Comparison of ENCODE assay signal across 12 mouse cellular contexts in the genomic region with DNA sequence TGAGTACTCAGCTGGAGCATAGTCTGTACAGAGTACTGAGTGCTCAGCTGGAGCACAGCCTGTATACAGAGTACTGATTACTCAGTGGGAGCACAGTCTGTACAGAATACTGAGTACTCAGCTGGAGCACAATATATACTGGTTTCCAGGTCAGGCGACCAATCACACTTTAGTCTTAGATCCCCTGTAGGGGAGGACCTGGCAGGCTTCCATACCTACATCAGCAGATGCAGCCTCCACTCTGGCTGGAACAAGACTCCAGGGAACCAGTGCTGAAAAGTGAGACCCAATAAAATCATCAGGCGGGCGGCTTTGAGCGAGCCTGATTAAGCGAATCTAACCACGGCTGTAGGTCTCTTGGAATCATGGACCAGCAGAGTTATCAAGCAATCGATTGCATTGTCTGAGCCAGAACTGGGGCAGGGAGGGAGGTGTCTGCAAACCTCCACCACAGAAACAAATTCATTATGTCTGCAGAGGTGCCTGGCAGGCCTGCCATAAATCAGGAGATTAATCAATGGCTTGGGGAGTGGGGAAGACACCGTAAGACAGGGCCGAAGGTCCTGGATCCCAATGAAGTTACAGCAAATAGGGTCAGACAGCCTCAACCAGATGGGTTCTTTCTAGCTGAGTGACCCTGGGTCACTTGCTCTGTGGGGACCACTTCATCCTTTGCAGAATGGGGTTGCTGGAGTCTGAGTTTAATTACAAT. TPM values are rescaled to one million over a fixed set of nuclear protein-coding genes. Genes with fewer than 3 reads are reported as not detected.
A peak's percentile ranks its signal among the peaks of the same experiment; 100 is the strongest.
DNase-seq lines count a peak whose midpoint lies in the region; ATAC-seq and TF ChIP-seq lines count a peak whose summit lies in the region.
"Had no signal": no experiment of that assay in that cellular context is flagged by ENCODE, and none has a peak within 500 bp of the region (broad histone marks: within the 10 kb centered on the region; RNA-seq: fewer than 3 reads in every experiment).

No protein-coding gene starts in this region.

- H3K4me3 ChIP-seq in embryonic facial prominence, embryonic 11.5 days (ENCODE audit: low read depth, low read length), result no peak overlapping the region
- no peak overlapping the region for H3K4me3 ChIP-seq in embryonic facial prominence, embryonic 10.5 days
- H3K4me3 ChIP-seq in hindbrain, embryonic 15.5 days, result no peak overlapping the region
- no peak overlapping the region for H3K4me3 ChIP-seq in midbrain, embryonic 16.5 days (ENCODE audit: low read depth, low read length)
- H3K4me3 ChIP-seq in heart, embryonic 11.5 days (ENCODE audit: low read depth, low read length), result no peak overlapping the region
- H3K4me3 ChIP-seq: gastrocnemius, adult 2 months; myocyte had no signal

- peak; percentile 51; the same call in 1 of the 2 replicates for ATAC-seq in embryonic facial prominence, embryonic 11.5 days (replicated peaks; ENCODE audit: insufficient number of reproducible peaks, low FRiP score, low TSS enrichment, low read depth)
- ATAC-seq in hindbrain, embryonic 15.5 days (ENCODE audit: low FRiP score, low read depth), result peak; percentile 65
- peak; percentile 38; the same call in 1 of the 2 replicates for ATAC-seq in midbrain, embryonic 16.5 days
- no peak for ATAC-seq in heart, embryonic 11.5 days (replicated peaks; ENCODE audit: insufficient number of reproducible peaks, low FRiP score, low TSS enrichment)

- 63% methylated on average over 9 of the region's 9 CpGs for WGBS in embryonic facial prominence, embryonic 11.5 days
- 65% methylated on average over 9 of the region's 9 CpGs for WGBS in embryonic facial prominence, embryonic 10.5 days
- WGBS in hindbrain, embryonic 15.5 days, result 18% methylated on average over 9 of the region's 9 CpGs
- WGBS in midbrain, embryonic 16.5 days, result 42% methylated on average over 9 of the region's 9 CpGs
- WGBS in heart, embryonic 11.5 days (ENCODE audit: insufficient replicate concordance), result 78% methylated on average over 9 of the region's 9 CpGs

- no peaks in the 10 kb centered on the region for H3K27me3 ChIP-seq in embryonic facial prominence, embryonic 11.5 days (ENCODE audit: control insufficient read depth, insufficient read depth, low read length)
- no peaks in the 10 kb centered on the region for H3K27me3 ChIP-seq in embryonic facial prominence, embryonic 10.5 days (replicated peaks; ENCODE audit: low read depth, poor library complexity, severe bottlenecking)
- H3K27me3 ChIP-seq in hindbrain, embryonic 15.5 days, result no peaks in the 10 kb centered on the region
- H3K27me3 ChIP-seq in midbrain, embryonic 16.5 days (ENCODE audit: control insufficient read depth, insufficient read depth, low read depth, low read length), result no peaks in the 10 kb centered on the region
- H3K27me3 ChIP-seq in heart, embryonic 11.5 days (ENCODE audit: control insufficient read depth, insufficient read depth, low read length), result no peaks in the 10 kb centered on the region

- no peak for DNase-seq in embryonic facial prominence, embryonic 11.5 days (ENCODE audit: low spot score)
- DNase-seq in embryonic facial prominence, embryonic 10.5 days (ENCODE audit: low spot score), result no peak
- DNase-seq in brain, embryonic 14.5 days (ENCODE audit: low read depth), result peak; percentile 78
- no peak for DNase-seq in adrenal gland, postnatal 4 days (ENCODE audit: low spot score in 2 of 2)
- DNase-seq in right cerebral cortex, postnatal 4 days, result no peak
- DNase-seq: adrenal gland, postnatal 10 days; gastrocnemius, adult 2 months; heart, postnatal 10 days had no signal

- no peak overlapping the region for H3K4me2 ChIP-seq in embryonic facial prominence, embryonic 11.5 days (ENCODE audit: low read depth, low read length)
- H3K4me2 ChIP-seq in hindbrain, embryonic 15.5 days, result no peak overlapping the region
- H3K4me2 ChIP-seq in midbrain, embryonic 16.5 days (ENCODE audit: low read length), result no peak overlapping the region
- H3K4me2 ChIP-seq in heart, embryonic 11.5 days, result no peak overlapping the region

- no peak overlapping the region for H3K9ac ChIP-seq in embryonic facial prominence, embryonic 11.5 days (replicated peaks; ENCODE audit: low read length)
- H3K9ac ChIP-seq in hindbrain, embryonic 15.5 days, result no peak overlapping the region
- no peak overlapping the region for H3K9ac ChIP-seq in midbrain, embryonic 16.5 days (ENCODE audit: low read depth, low read length)
- no peak overlapping the region for H3K9ac ChIP-seq in heart, embryonic 11.5 days (ENCODE audit: low read depth, low read length)

- no peak for TF ChIP-seq POLR2A in brain, embryonic 14.5 days (IDR thresholded peaks at IDR 0.05; ENCODE audit: borderline replicate concordance, extremely low read depth, insufficient read depth, insufficient read length, poor library complexity, severe bottlenecking)

- H3K36me3 ChIP-seq in embryonic facial prominence, embryonic 11.5 days (replicated peaks; ENCODE audit: control insufficient read depth, insufficient read depth, low read depth, low read length), result no peaks in the 10 kb centered on the region
- H3K36me3 ChIP-seq in embryonic facial prominence, embryonic 10.5 days (replicated peaks), result no peaks in the 10 kb centered on the region
- no peaks in the 10 kb centered on the region for H3K36me3 ChIP-seq in hindbrain, embryonic 15.5 days
- no peaks in the 10 kb centered on the region for H3K36me3 ChIP-seq in midbrain, embryonic 16.5 days (ENCODE audit: control insufficient read depth, insufficient read depth, low read length)
- H3K36me3 ChIP-seq in heart, embryonic 11.5 days (ENCODE audit: control insufficient read depth, insufficient read depth, low read length), result no peaks in the 10 kb centered on the region

- H3K9me3 ChIP-seq in embryonic facial prominence, embryonic 11.5 days (replicated peaks; ENCODE audit: control insufficient read depth, low read length), result no peaks in the 10 kb centered on the region
- H3K9me3 ChIP-seq in embryonic facial prominence, embryonic 10.5 days, result 0 out of 2 replicates have a peak, but pooled peaks cover 5% of the 10 kb centered on the region
- no peaks in the 10 kb centered on the region for H3K9me3 ChIP-seq in hindbrain, embryonic 15.5 days
- H3K9me3 ChIP-seq in midbrain, embryonic 16.5 days (replicated peaks; ENCODE audit: control insufficient read depth, low read length, poor library complexity, severe bottlenecking), result no peaks in the 10 kb centered on the region; the same call in 1 of the 2 replicates
- H3K9me3 ChIP-seq in heart, embryonic 11.5 days (replicated peaks; ENCODE audit: control insufficient read depth, low read length), result no peaks in the 10 kb centered on the region

- H3K4me1 ChIP-seq in embryonic facial prominence, embryonic 11.5 days (ENCODE audit: control insufficient read depth, insufficient read depth, low read length), result no peaks in the 10 kb centered on the region
- peaks cover 26% of the 10 kb centered on the region for H3K4me1 ChIP-seq in embryonic facial prominence, embryonic 10.5 days
- peaks cover 20% of the 10 kb centered on the region for H3K4me1 ChIP-seq in hindbrain, embryonic 15.5 days (replicated peaks)
- peaks cover 16% of the 10 kb centered on the region for H3K4me1 ChIP-seq in midbrain, embryonic 16.5 days (ENCODE audit: control insufficient read depth, insufficient read depth, low read length)
- no peaks in the 10 kb centered on the region for H3K4me1 ChIP-seq in heart, embryonic 11.5 days (ENCODE audit: control insufficient read depth, insufficient read depth, low read length)

- no peak overlapping the region for H3K27ac ChIP-seq in embryonic facial prominence, embryonic 11.5 days (replicated peaks; ENCODE audit: low read depth, low read length)
- H3K27ac ChIP-seq in embryonic facial prominence, embryonic 10.5 days (replicated peaks), result no peak overlapping the region; the same call in 1 of the 2 replicates
- H3K27ac ChIP-seq in hindbrain, embryonic 15.5 days (replicated peaks), result peak overlapping the region; percentile 47
- no peak overlapping the region for H3K27ac ChIP-seq in midbrain, embryonic 16.5 days (ENCODE audit: low read length)
- H3K27ac ChIP-seq in heart, embryonic 11.5 days (ENCODE audit: low read depth, low read length), result no peak overlapping the region
- H3K27ac ChIP-seq: gastrocnemius, adult 2 months had no signal

- no peak for TF ChIP-seq CTCF in brain, embryonic 14.5 days (IDR thresholded peaks at IDR 0.05; ENCODE audit: borderline replicate concordance, extremely low read depth, insufficient read depth, insufficient read length)

RNA-seq across cellular contexts. Expression of gene Wscd2, which starts 42.0 kb away (rescaled TPM):
- polyA plus RNA-seq in embryonic facial prominence, embryonic 11.5 days (2014; fragmentation: Nextera tagmentation; extraction: Ambion mirVana), result 2.2 and 2.7 TPM in 2 replicates
- polyA plus RNA-seq in embryonic facial prominence, embryonic 10.5 days (2016; fragmentation: Nextera tagmentation; extraction: Ambion mirVana), result 4.2 and 5.4 TPM in 2 replicates
- polyA plus RNA-seq in brain, embryonic 14.5 days (2012; rRNA removed), result 9.2 and 13.5 TPM in 2 replicates
- 13.2 and 13.8 TPM in 2 replicates for polyA plus RNA-seq in hindbrain, embryonic 15.5 days (2015; fragmentation: Nextera tagmentation; extraction: Ambion mirVana)
- polyA plus RNA-seq in midbrain, embryonic 16.5 days (2015; fragmentation: Nextera tagmentation; extraction: Ambion mirVana), result 14.4 and 16.1 TPM in 2 replicates
- polyA plus RNA-seq in heart, embryonic 11.5 days (2014; fragmentation: Nextera tagmentation; extraction: Ambion mirVana), result 2.4 and 3.4 TPM in 2 replicates
- total RNA-seq in adrenal gland, postnatal 4 days (2021), result 10 to 100 TPM; 10.2 to 11.6 TPM
- polyA plus RNA-seq: myocyte had no signal
